Mouse (Mus musculus) effector memory CD4-positive, alpha-beta T cell, adult 5 months (primary cell): Measurements from ENCODE around the gene Btn1a1. TPM values are rescaled to one million over a fixed set of nuclear protein-coding genes. Genes with fewer than 3 reads are reported as not detected.

Source experiments
- polyA plus RNA-seq: library from polyadenylated mRNA; unstranded; fragments of 100-300 nt; shearing (Covaris generic); gene quantifications from one replicate; pipeline ENCODE4 v1.2.1, GENCODE M21; 2017

The Btn1a1 gene
- polyA plus RNA-seq = not detected

GRCm38 (mm10) chr13:23465600-23466109, at the start of gene Btn1a1:
Btn1a1 (minus strand) TSS chr13:23465901.

GRCm38 (mm10) chr13:23488400-23489322, 23.0 kb upstream of the Btn1a1 start, which contains the start of gene Btn2a2:
Btn2a2 (minus strand) TSS chr13:23488857.

GRCm38 (mm10) chr13:23423286-23424051, 42.2 kb downstream of the Btn1a1 start, which contains the start of gene Abt1:
Abt1 (minus strand) TSS chr13:23423866.

Other genes starting within 250 kb of the Btn1a1 start
- gene Vmn1r222, start 230.0 kb downstream of the Btn1a1 start, polyA plus RNA-seq = not detected
- not detected for gene Vmn1r223, start 218.8 kb downstream of the Btn1a1 start, polyA plus RNA-seq
- 11.3 TPM for gene Zfp322a, start 96.7 kb downstream of the Btn1a1 start, polyA plus RNA-seq
- gene Abt1, start 42.0 kb downstream of the Btn1a1 start, polyA plus RNA-seq = 14.7 TPM
- gene Btn2a2, start 23.0 kb upstream of the Btn1a1 start, polyA plus RNA-seq = not detected
- gene Hist1h4h, start 65.1 kb upstream of the Btn1a1 start, polyA plus RNA-seq = 4.7 TPM
- gene Hist1h2af, start 68.0 kb upstream of the Btn1a1 start, polyA plus RNA-seq = not detected
- not detected for gene Hist1h3g, start 69.5 kb upstream of the Btn1a1 start, polyA plus RNA-seq
- 0.29 TPM for gene Hist1h2bh, start 77.5 kb upstream of the Btn1a1 start, polyA plus RNA-seq
- gene Hist1h3f, start 78.2 kb upstream of the Btn1a1 start, polyA plus RNA-seq = 1.1 TPM
- gene Hist1h4f, start 85.7 kb upstream of the Btn1a1 start, polyA plus RNA-seq = not detected
- gene Hist1h1d, start 87.4 kb upstream of the Btn1a1 start, polyA plus RNA-seq = 0.21 TPM
- gene Hist1h3e, start 96.5 kb upstream of the Btn1a1 start, polyA plus RNA-seq = 2.8 TPM
- gene Hist1h2ae, start 105.3 kb upstream of the Btn1a1 start, polyA plus RNA-seq = 1.7 TPM
- gene Hist1h2bg, start 105.5 kb upstream of the Btn1a1 start, polyA plus RNA-seq = 3.7 TPM
- gene Hist1h2bf, start 108.3 kb upstream of the Btn1a1 start, polyA plus RNA-seq = not detected
- 0.70 TPM for gene Hist1h2ad, start 108.5 kb upstream of the Btn1a1 start, polyA plus RNA-seq
- gene Hist1h3d, start 109.9 kb upstream of the Btn1a1 start, polyA plus RNA-seq = not detected
- gene Hist1h4d, start 115.7 kb upstream of the Btn1a1 start, polyA plus RNA-seq = 14.8 TPM
- 2.0 TPM for gene Hist1h2be, start 155.2 kb upstream of the Btn1a1 start, polyA plus RNA-seq
- 4.4 TPM for gene Hist1h1e, start 156.7 kb upstream of the Btn1a1 start, polyA plus RNA-seq
- gene Hist1h2ac, start 218.0 kb upstream of the Btn1a1 start, polyA plus RNA-seq = 0.29 TPM
- gene Hist1h2bc, start 218.3 kb upstream of the Btn1a1 start, polyA plus RNA-seq = 10.1 TPM
- gene Hist1h1t, start 229.9 kb upstream of the Btn1a1 start, polyA plus RNA-seq = not detected
- gene Hist1h4c, start 232.6 kb upstream of the Btn1a1 start, polyA plus RNA-seq = 4.5 TPM
- 0.79 TPM for gene Hfe, start 245.0 kb upstream of the Btn1a1 start, polyA plus RNA-seq